Mouse (Mus musculus): ENCODE measurements around the gene Rimklb.

- TF ChIP-seq CTCF (IDR thresholded peaks at IDR 0.05) (no peak), POLR2A (IDR thresholded peaks at IDR 0.05; ENCODE audit: insufficient read depth, low read depth, low read length) (peak; percentile 72), EP300 (IDR thresholded peaks at IDR 0.05; ENCODE audit: insufficient read depth, low read depth, low read length) (no peak)
Measured at GRCm38 (mm10) chr6:122512914-122513878, 14.6 kb upstream of the Rimklb start.
